Mouse (Mus musculus) cortical plate, adult 2 months (tissue): ENCODE results near the gene Ttc7b.

Source experiments
- CTCF ChIP-seq: fragments of 200-500 bp; IDR thresholded peaks from 2 replicates; pipeline ENCODE4 v1.5.1; 2011; ENCODE audit warnings: mild to moderate bottlenecking, control low read depth, low read length; ENCODE audit not compliant: insufficient read depth; ENCODE audit errors: extremely low read depth
- POLR2A ChIP-seq: fragments of 200-500 bp; IDR thresholded peaks from 2 replicates; pipeline ENCODE4 v1.6.1; 2011; ENCODE audit warnings: mild to moderate bottlenecking, low read length, control low read depth; ENCODE audit not compliant: insufficient read depth; ENCODE audit errors: extremely low read depth

- TF ChIP-seq POLR2A, result no peak
- TF ChIP-seq CTCF, result no peak
Measured at GRCm38 (mm10) chr12:100283283-100283682, 237.3 kb downstream of the Ttc7b start.
